Mouse (Mus musculus): Measurements from ENCODE around the gene Abi1. TPM values are rescaled to one million over a fixed set of nuclear protein-coding genes. Genes with fewer than 3 reads are reported as not detected.
"Not testable (repeated sequence)": the region's sequence is repeated elsewhere in the genome, so short reads cannot be mapped to it uniquely, and the experiment has no call there.

The Abi1 gene
- polyA plus RNA-seq, 1 experiment from 2014 or later = 16.2 TPM

DNA sequence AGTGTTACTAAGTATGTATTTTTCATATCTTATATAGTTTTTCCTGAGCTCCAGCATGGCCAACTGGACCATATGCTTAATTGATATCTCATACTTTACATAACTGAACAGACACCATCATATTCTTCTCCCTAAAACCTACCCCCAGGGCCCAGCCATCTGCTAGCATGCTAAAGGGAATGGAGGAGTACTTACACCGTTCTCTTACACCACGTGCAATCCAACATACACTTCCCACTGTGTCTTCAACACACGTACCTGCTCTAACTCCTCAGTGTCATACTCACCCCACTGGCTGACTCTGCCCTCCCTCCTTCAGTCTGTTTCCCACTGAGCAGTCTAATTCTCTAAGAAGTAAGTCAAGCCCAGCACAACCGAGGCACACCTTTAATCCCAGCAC, 11.2 kb downstream of the Abi1 start:
- 78% methylated on average over 4 of the region's 4 CpGs for WGBS (ENCODE audit: insufficient replicate concordance)
- no peaks in the 10 kb centered on the region for H3K9me3 ChIP-seq (replicated peaks)
- H3K27ac ChIP-seq = no peak overlapping the region
- DNase-seq (no peak), ATAC-seq (ENCODE audit: low read depth) (no peak)
- no peak overlapping the region for H3K4me3 ChIP-seq (replicated peaks)
- H3K36me3 ChIP-seq = peaks cover 18% of the 10 kb centered on the region
- H3K27me3 ChIP-seq = no peaks in the 10 kb centered on the region
- H3K4me2 ChIP-seq = no peak overlapping the region
- peaks cover 40% of the 10 kb centered on the region for H3K4me1 ChIP-seq (replicated peaks)
- H3K9ac ChIP-seq = no peak overlapping the region

DNA sequence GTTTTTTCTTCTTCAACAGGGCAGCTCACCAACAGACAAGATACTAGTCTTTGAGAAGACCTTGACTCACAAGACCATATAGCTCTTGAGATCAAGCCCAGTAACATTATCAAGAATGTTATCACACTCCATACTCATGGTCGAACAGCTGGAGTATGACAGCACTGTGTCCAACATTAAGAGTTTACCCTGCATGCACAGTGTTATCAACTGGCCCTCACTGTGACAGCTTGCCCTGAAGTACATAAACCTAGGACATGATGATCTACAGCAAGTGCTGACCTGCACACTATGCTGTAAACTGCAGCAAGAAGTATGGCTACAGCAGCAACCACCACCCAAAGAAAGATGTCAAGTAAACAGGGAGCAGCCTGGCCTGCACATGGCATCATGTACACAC, 13.7 kb downstream of the Abi1 start:
- DNase-seq (no peak), ATAC-seq (ENCODE audit: low read depth) (peak; percentile 71)
- H3K4me3 ChIP-seq (replicated peaks) = no peak overlapping the region
- no peaks in the 10 kb centered on the region for H3K9me3 ChIP-seq (replicated peaks)
- no peak overlapping the region for H3K9ac ChIP-seq
- no peak overlapping the region for H3K27ac ChIP-seq
- peaks cover 52% of the 10 kb centered on the region for H3K4me1 ChIP-seq (replicated peaks)
- 17% methylated on average over 1 of the region's 1 CpGs for WGBS (ENCODE audit: insufficient replicate concordance)
- no peaks in the 10 kb centered on the region for H3K27me3 ChIP-seq
- H3K36me3 ChIP-seq = peaks cover 18% of the 10 kb centered on the region
- no peak overlapping the region for H3K4me2 ChIP-seq

GRCm38 (mm10) chr2:23023714-23024282, 16.2 kb downstream of the Abi1 start:
- H3K36me3 ChIP-seq = 0 out of 2 replicates have a peak, but pooled peaks cover 3% of the 10 kb centered on the region
- no peaks in the 10 kb centered on the region for H3K9me3 ChIP-seq (replicated peaks)
- no peak overlapping the region for H3K9ac ChIP-seq
- H3K4me3 ChIP-seq (replicated peaks) = no peak overlapping the region
- H3K4me1 ChIP-seq (replicated peaks) = peaks cover 62% of the 10 kb centered on the region
- no peak overlapping the region for H3K4me2 ChIP-seq
- WGBS (ENCODE audit: insufficient replicate concordance) = 73% methylated on average over 4 of the region's 4 CpGs
- H3K27ac ChIP-seq = no peak overlapping the region
- DNase-seq (no peak), ATAC-seq (ENCODE audit: low read depth) (no peak)
- no peaks in the 10 kb centered on the region for H3K27me3 ChIP-seq

GRCm38 (mm10) chr2:23023023-23023422, 17.0 kb downstream of the Abi1 start:
- no peak overlapping the region for H3K4me3 ChIP-seq (replicated peaks)
- no peak for DNase-seq
- ATAC-seq (ENCODE audit: low read depth) = no peak
- H3K4me1 ChIP-seq (replicated peaks) = peaks cover 62% of the 10 kb centered on the region
- 88% methylated on average over 3 of the region's 3 CpGs for WGBS (ENCODE audit: insufficient replicate concordance)
- H3K27ac ChIP-seq = no peak overlapping the region
- no peak overlapping the region for H3K4me2 ChIP-seq
- H3K27me3 ChIP-seq = no peaks in the 10 kb centered on the region
- H3K36me3 ChIP-seq = 0 out of 2 replicates have a peak, but pooled peaks cover 3% of the 10 kb centered on the region
- no peak overlapping the region for H3K9ac ChIP-seq
- H3K9me3 ChIP-seq (replicated peaks) = no peaks in the 10 kb centered on the region

GRCm38 (mm10) chr2:23021721-23022120, 18.3 kb downstream of the Abi1 start:
- Histone ChIP-seq H3K4me3 (replicated peaks) (no peak overlapping the region), H3K9me3 (replicated peaks) (no peaks in the 10 kb centered on the region), H3K27ac (peak overlapping the region; percentile 35), H3K27me3 (no peaks in the 10 kb centered on the region), H3K4me1 (replicated peaks) (peaks cover 56% of the 10 kb centered on the region), H3K36me3 (0 out of 2 replicates have a peak, but pooled peaks cover 3% of the 10 kb centered on the region), H3K4me2 (peak overlapping the region; percentile 2), H3K9ac (peak overlapping the region; percentile 27)
- ATAC-seq (ENCODE audit: low read depth) = peak; percentile 80
- peak; percentile 58 for DNase-seq
- WGBS (ENCODE audit: insufficient replicate concordance) = 21% methylated on average over 4 of the region's 4 CpGs

DNA sequence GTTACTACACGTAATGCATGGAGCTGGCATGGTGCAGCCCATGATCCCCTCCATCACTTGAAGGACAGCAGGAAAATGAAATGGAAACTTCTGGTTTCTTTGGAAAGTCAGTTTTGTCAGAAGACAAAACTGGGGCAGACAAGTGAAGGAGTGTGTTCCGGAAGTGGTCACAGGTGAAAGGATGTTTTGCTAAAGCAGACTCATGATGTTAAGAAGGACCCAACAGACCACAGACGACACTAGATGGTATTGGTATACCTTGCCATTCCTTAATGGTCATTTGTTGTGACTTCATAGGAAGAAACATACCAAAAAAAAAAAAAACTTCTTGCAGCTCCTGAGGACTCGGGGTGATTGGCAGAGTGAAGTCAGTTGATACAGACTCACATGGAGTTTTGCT, 18.7 kb downstream of the Abi1 start:
- Histone ChIP-seq H3K4me3 (replicated peaks) (no peak overlapping the region), H3K4me1 (replicated peaks) (peaks cover 51% of the 10 kb centered on the region), H3K36me3 (0 out of 2 replicates have a peak, but pooled peaks cover 3% of the 10 kb centered on the region), H3K9me3 (replicated peaks) (no peaks in the 10 kb centered on the region), H3K27ac (peak overlapping the region; percentile 35; the same call in 1 of the 2 replicates), H3K27me3 (no peaks in the 10 kb centered on the region), H3K4me2 (peak overlapping the region; percentile 2), H3K9ac (no peak overlapping the region)
- WGBS (ENCODE audit: insufficient replicate concordance) = 70% methylated on average over 4 of the region's 4 CpGs
- DNase-seq = no peak
- ATAC-seq (ENCODE audit: low read depth) = no peak

GRCm38 (mm10) chr2:23019170-23019569, 20.9 kb downstream of the Abi1 start:
- DNase-seq = no peak
- Histone ChIP-seq H3K4me3 (replicated peaks) (no peak overlapping the region), H3K27me3 (no peaks in the 10 kb centered on the region), H3K27ac (no peak overlapping the region), H3K9me3 (replicated peaks) (no peaks in the 10 kb centered on the region), H3K4me2 (no peak overlapping the region), H3K4me1 (replicated peaks) (peaks cover 53% of the 10 kb centered on the region), H3K9ac (no peak overlapping the region), H3K36me3 (0 out of 2 replicates have a peak, but pooled peaks cover 3% of the 10 kb centered on the region)
- 44% methylated on average over 2 of the region's 2 CpGs for WGBS (ENCODE audit: insufficient replicate concordance)
- ATAC-seq (ENCODE audit: low read depth) = peak; percentile 25

DNA sequence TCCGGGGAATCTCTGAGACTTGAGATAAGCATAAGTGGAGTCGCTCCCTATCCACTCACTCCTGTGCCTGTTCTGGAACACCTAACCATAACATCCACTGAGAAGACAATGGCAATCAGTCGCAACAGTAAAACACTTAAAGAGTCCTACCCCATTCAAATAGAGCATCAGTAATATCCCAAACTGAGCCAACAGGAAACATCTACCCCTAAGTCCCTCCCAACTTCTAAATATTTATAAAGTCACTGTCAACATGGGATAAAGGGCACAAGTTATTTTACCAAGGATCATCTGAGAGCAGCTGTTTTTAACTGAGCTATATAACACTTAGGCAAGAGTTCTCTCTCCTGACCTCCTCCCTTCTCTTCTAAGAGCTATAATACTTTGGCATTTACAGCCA, 23.9 kb downstream of the Abi1 start:
- H3K9me3 ChIP-seq (replicated peaks) = no peaks in the 10 kb centered on the region
- H3K9ac ChIP-seq = no peak overlapping the region
- WGBS (ENCODE audit: insufficient replicate concordance) = 73% methylated on average over 3 of the region's 3 CpGs
- H3K27me3 ChIP-seq = no peaks in the 10 kb centered on the region
- 0 out of 2 replicates have a peak, but pooled peaks cover 3% of the 10 kb centered on the region for H3K36me3 ChIP-seq
- no peak overlapping the region for H3K4me3 ChIP-seq (replicated peaks)
- H3K27ac ChIP-seq = no peak overlapping the region
- H3K4me1 ChIP-seq (replicated peaks) = peaks cover 28% of the 10 kb centered on the region
- DNase-seq (no peak), ATAC-seq (ENCODE audit: low read depth) (no peak)
- H3K4me2 ChIP-seq = no peak overlapping the region

GRCm38 (mm10) chr2:23015335-23015734, 24.7 kb downstream of the Abi1 start:
- Histone ChIP-seq H3K27ac (no peak overlapping the region), H3K4me2 (no peak overlapping the region), H3K4me3 (replicated peaks) (no peak overlapping the region), H3K9ac (no peak overlapping the region), H3K27me3 (no peaks in the 10 kb centered on the region), H3K36me3 (0 out of 2 replicates have a peak, but pooled peaks cover 3% of the 10 kb centered on the region), H3K4me1 (replicated peaks) (peaks cover 25% of the 10 kb centered on the region), H3K9me3 (replicated peaks) (no peaks in the 10 kb centered on the region)
- no peak for DNase-seq
- 67% methylated on average over 18 of the region's 18 CpGs for WGBS (ENCODE audit: insufficient replicate concordance)
- 0 out of 2 replicates have a peak, but pooled peaks have one; percentile 43 for ATAC-seq (ENCODE audit: low read depth)

GRCm38 (mm10) chr2:23014935-23015334, 25.1 kb downstream of the Abi1 start:
- H3K9ac ChIP-seq; ATAC-seq (ENCODE audit: low read depth); H3K4me2 ChIP-seq; DNase-seq; H3K27ac ChIP-seq; H3K36me3 ChIP-seq; H3K9me3 ChIP-seq (replicated peaks); H3K4me3 ChIP-seq (replicated peaks); H3K27me3 ChIP-seq: not testable (repeated sequence)
- peaks cover 23% of the 10 kb centered on the region for H3K4me1 ChIP-seq (replicated peaks)
- WGBS (ENCODE audit: insufficient replicate concordance) = 81% methylated on average over 3 of the region's 3 CpGs

GRCm38 (mm10) chr2:23008256-23008655, 31.8 kb downstream of the Abi1 start:
- ATAC-seq (ENCODE audit: low read depth) (no peak), DNase-seq (no peak)
- no peak overlapping the region for H3K9ac ChIP-seq
- H3K4me2 ChIP-seq = no peak overlapping the region
- no peak overlapping the region for H3K27ac ChIP-seq
- WGBS (ENCODE audit: insufficient replicate concordance) = 77% methylated on average over 1 of the region's 1 CpGs
- peaks cover 17% of the 10 kb centered on the region for H3K4me1 ChIP-seq (replicated peaks)
- H3K36me3 ChIP-seq = peaks cover 13% of the 10 kb centered on the region
- H3K9me3 ChIP-seq (replicated peaks) = no peaks in the 10 kb centered on the region
- H3K27me3 ChIP-seq = no peaks in the 10 kb centered on the region
- H3K4me3 ChIP-seq (replicated peaks) = no peak overlapping the region

- no peak for DNase-seq
Observed at GRCm38 (mm10) chr2:23007577-23007976, 32.5 kb downstream of the Abi1 start.

More at GRCm38 (mm10) chr2:23007577-23007976, 32.5 kb downstream of the Abi1 start:
- 82% methylated on average over 7 of the region's 7 CpGs for WGBS (ENCODE audit: insufficient replicate concordance)
- Histone ChIP-seq H3K27ac (no peak overlapping the region), H3K36me3 (peaks cover 13% of the 10 kb centered on the region), H3K9ac (no peak overlapping the region), H3K9me3 (replicated peaks) (no peaks in the 10 kb centered on the region), H3K4me3 (replicated peaks) (no peak overlapping the region), H3K27me3 (no peaks in the 10 kb centered on the region), H3K4me1 (replicated peaks) (peaks cover 17% of the 10 kb centered on the region), H3K4me2 (no peak overlapping the region)
- no peak for ATAC-seq (ENCODE audit: low read depth)

Measured in liver, embryonic 13.5 days (tissue).